Mouse (Mus musculus) C2C12 (cell line): ENCODE results near the gene Slc22a7.

Experiments used
- CEBPB ChIP-seq: IDR thresholded peaks from one replicate; pipeline ENCODE4 v1.6.1; 2011; ENCODE audit warnings: low read depth, mild to moderate bottlenecking, control low read depth, moderate library complexity
- CTCF ChIP-seq: IDR thresholded peaks from one replicate; pipeline ENCODE4 v1.5.1; 2011; ENCODE audit not compliant: control insufficient read depth, insufficient read depth, insufficient read length
- MYOD1 ChIP-seq: IDR thresholded peaks from one replicate; pipeline ENCODE4 v1.6.1; 2011; ENCODE audit warnings: low read depth; ENCODE audit not compliant: control insufficient read depth, insufficient read length
- USF1 ChIP-seq: IDR thresholded peaks from one replicate; pipeline ENCODE4 v1.6.1; 2011; ENCODE audit warnings: low read depth, mild to moderate bottlenecking, control low read depth, moderate library complexity

DNA sequence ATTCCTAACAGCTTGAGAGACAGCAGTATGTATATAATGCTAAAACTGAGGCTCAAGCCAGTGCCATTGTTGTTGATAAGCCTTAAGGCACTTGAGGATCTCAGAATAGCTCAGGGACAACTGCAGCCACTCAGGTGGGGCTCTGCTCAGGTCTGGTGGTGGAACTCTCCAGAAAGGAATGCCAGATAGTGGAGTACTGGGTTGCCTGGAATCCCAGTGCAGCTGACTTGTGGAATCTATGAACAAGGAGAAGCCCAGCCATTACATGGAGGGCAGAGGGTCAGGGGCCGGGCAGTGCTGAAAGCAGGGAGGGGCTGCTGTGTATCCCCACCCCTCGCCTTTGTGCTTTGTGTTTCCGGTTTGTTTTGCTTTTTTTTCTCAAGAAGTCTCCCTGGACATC lies 20.2 kb upstream of the Slc22a7 start:
- TF ChIP-seq CTCF (no peak), MYOD1 (no peak), USF1 (no peak), CEBPB (no peak)
